Mouse (Mus musculus) embryonic fibroblast, embryonic 13.5 days (primary cell): Measurements from ENCODE around the gene Nkain2.

Experiments
- CTCF ChIP-seq: IDR thresholded peaks from 2 replicates; pipeline ENCODE4 v1.5.1; 2011; ENCODE audit warnings: mild to moderate bottlenecking, control low read depth, low read length, moderate library complexity, borderline replicate concordance; ENCODE audit not compliant: insufficient read depth
- POLR2A ChIP-seq: IDR thresholded peaks from 2 replicates; pipeline ENCODE4 v1.6.1; 2011; ENCODE audit warnings: low read depth, mild to moderate bottlenecking, control low read depth, low read length, moderate library complexity

- TF ChIP-seq POLR2A (no peak), CTCF (no peak)
Observed at GRCm38 (mm10) chr10:31812543-31812942, 1077.7 kb downstream of the Nkain2 start.
